Mouse (Mus musculus): ENCODE data around the gene Ccdc175.

- TF ChIP-seq CTCF (IDR thresholded peaks at IDR 0.05; ENCODE audit: borderline replicate concordance, insufficient read depth, low read length) (no peak), POLR2A (IDR thresholded peaks at IDR 0.05; ENCODE audit: low read depth, low read length) (no peak)
Measured at GRCm38 (mm10) chr12:72089802-72090201, 95.0 kb downstream of the Ccdc175 start.

Data from embryonic fibroblast, embryonic 13.5 days (primary cell).